Mouse (Mus musculus) liver, adult 2 months (tissue): Measurements from ENCODE around the gene Pitpnm1.

Experiments used
- CTCF ChIP-seq: fragments of 200-500 bp; IDR thresholded peaks from 2 replicates; pipeline ENCODE4 v1.5.1; 2011; ENCODE audit warnings: low read depth, low read length, control low read depth
- POLR2A ChIP-seq: fragments of 200-500 bp; IDR thresholded peaks from 2 replicates; pipeline ENCODE4 v1.6.1; 2011; ENCODE audit warnings: low read length, control low read depth; ENCODE audit not compliant: insufficient read depth; ENCODE audit errors: extremely low read depth

DNA sequence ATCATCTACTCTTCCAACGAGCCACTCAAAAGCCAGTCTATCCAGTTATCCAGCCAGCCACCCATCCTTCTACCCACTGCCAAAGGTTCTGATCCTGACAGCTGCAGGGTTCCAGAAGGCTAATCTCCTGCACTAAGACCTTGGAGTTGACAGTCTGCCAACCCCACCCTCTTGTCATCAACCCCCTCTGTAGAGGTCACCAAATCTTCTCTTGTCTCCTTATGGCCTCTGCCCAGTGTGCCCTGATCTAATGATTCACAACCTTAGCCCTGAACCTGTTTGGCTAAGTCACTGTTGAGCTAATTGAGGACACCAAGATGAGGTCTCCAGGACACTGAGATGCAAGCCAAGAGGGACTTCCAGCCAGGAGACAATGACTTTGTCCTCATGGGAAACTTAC is 20.2 kb upstream of the Pitpnm1 start:
- TF ChIP-seq POLR2A (no peak), CTCF (no peak)
